Mouse (Mus musculus): ENCODE measurements around the gene Zc3h14.

DNA sequence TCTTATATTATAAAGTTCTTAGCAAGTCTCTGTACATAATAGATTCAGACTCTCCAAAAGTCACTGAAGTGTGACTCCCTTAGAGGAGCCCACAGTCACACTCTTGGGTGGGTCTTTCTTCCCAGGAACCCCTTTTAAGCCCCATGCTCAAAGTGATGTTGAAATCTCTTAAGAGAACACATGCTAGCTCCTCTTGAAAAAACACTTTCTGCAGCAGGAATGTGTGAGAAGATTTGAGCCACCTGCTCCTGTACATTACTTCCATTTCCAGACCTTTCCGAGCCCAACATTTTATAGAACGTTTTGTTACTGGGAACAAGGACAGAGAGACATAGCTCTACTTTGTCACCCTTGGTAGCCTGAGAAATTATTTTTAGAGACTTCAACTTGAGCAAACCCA is 88.1 kb downstream of the Zc3h14 start:
- TF ChIP-seq E2F4 (IDR thresholded peaks at IDR 0.05; ENCODE audit: borderline replicate concordance, low read depth, low read length) (no peak), MEF2A (IDR thresholded peaks at IDR 0.05; ENCODE audit: extremely low read depth, insufficient replicate concordance, low read depth, low read length, poor library complexity, severe bottlenecking) (no peak), CTCF (IDR thresholded peaks at IDR 0.05 in 2 of 3, conservative IDR thresholded peaks at IDR 0.05 in 1 of 3; ENCODE audit: control insufficient read depth in 1 of 3, insufficient read depth in 1 of 3, low read depth in 2 of 3, low read length in 3 of 3, poor library complexity in 1 of 3, severe bottlenecking in 1 of 3) (no peak), POLR2AphosphoS5 (IDR thresholded peaks at IDR 0.05; ENCODE audit: borderline replicate concordance, low read depth, low read length) (no peak)
